Mouse (Mus musculus) limb, embryonic 12.5 days (tissue): ENCODE measurements around the gene Plcb4. TPM values are rescaled to one million over a fixed set of nuclear protein-coding genes. Genes with fewer than 3 reads are reported as not detected.
"Not testable (repeated sequence)": the region's sequence is repeated elsewhere in the genome, so short reads cannot be mapped to it uniquely, and the experiment has no call there.

Experiments used
- ATAC-seq: fragments of 200-750 bp; cut with Nextera tagmentation; 2 replicates; pipeline ENCODE4 v1.8.0; 2017; ENCODE audit warnings: low read depth, moderate TSS enrichment; ENCODE audit not compliant: insufficient number of reproducible peaks, insufficient read depth, low FRiP score, low TSS enrichment
- H3K27ac ChIP-seq: fragments of 300-500 bp; sonication (generic); 2 replicates; pipeline ENCODE4 v1.5.1; 2016; ENCODE audit warnings: mild to moderate bottlenecking, moderate library complexity
- H3K27me3 ChIP-seq: fragments of 300-500 bp; sonication (generic); 2 replicates; pipeline ENCODE4 v1.6.1; 2016; ENCODE audit warnings: mild to moderate bottlenecking, moderate library complexity
- H3K36me3 ChIP-seq: fragments of 300-500 bp; sonication (generic); 2 replicates; pipeline ENCODE4 v1.6.1; 2016; ENCODE audit warnings: mild to moderate bottlenecking, moderate library complexity
- H3K4me1 ChIP-seq: fragments of 300-500 bp; sonication (generic); replicated peaks from 2 replicates; pipeline ENCODE4 v1.6.1; 2016
- H3K4me2 ChIP-seq: fragments of 300-500 bp; sonication (generic); 2 replicates; pipeline ENCODE4 v1.6.1; 2016; ENCODE audit warnings: mild to moderate bottlenecking, moderate library complexity
- H3K4me3 ChIP-seq: fragments of 300-500 bp; sonication (generic); replicated peaks from 2 replicates; pipeline ENCODE4 v1.5.1; 2016; ENCODE audit warnings: mild to moderate bottlenecking
- H3K9ac ChIP-seq: fragments of 300-500 bp; sonication (generic); replicated peaks from 2 replicates; pipeline ENCODE4 v1.6.1; 2016; ENCODE audit warnings: mild to moderate bottlenecking, moderate library complexity
- H3K9me3 ChIP-seq: fragments of 300-500 bp; sonication (generic); 2 replicates; pipeline ENCODE4 v1.6.1; 2016; ENCODE audit warnings: mild to moderate bottlenecking, moderate library complexity
- WGBS: fragments of 180-500 bp; shearing (Covaris S2); methylation state at CpG from one replicate; pipeline ENCODE4 v1.1.7; 2016; 5-methylcytosine and 5-hydroxymethylcytosine counted together
- polyA plus RNA-seq: library from polyadenylated mRNA; unstranded; fragments of >200 nt; fragmentation: Nextera tagmentation; extraction: Ambion mirVana; gene quantifications from 2 replicates; pipeline ENCODE4 v1.2.1, GENCODE M21; 2016

Plcb4 gene
- polyA plus RNA-seq, 1 experiment from 2014 or later = 19.7 TPM

DNA sequence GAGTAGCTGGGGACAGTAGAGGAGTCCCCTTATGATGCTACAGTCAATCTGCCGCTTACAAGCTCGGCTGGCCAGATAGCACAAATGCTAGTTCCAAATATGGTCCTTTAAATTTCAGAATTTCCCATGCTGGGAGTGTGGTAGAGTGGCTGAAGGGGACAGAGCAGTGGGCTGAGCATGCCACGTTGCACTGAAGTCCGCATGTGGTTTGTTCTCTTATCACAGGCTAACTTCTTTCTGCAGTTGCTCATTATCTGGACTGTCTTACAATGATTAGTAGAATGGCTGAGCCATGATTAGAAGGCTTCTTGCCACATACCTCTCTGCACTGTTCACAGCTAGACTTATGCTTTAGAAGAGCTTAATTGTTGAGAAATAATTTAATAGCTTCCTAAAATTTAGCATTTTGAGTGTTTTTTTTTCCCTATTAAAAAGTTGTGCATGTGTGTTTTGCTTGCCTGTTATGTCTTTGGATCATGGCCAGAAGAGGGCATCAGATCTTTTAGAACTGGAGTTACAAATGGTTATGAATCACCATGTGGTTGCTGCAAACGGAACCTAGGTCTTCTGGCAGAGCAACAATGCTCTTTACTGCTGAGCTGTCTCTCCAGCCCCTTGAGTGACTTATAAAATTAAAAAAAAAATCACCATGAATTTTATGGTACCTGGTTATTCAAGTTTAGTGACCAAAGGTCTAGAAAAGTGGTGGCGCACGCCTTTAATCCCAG, 42.0 kb downstream of the Plcb4 start:
- Histone ChIP-seq H3K27me3 (no peaks in the 10 kb centered on the region), H3K9ac (no peak overlapping the region), H3K27ac (no peak overlapping the region), H3K4me2 (no peak overlapping the region), H3K36me3 (no peaks in the 10 kb centered on the region), H3K4me1 (no peaks in the 10 kb centered on the region), H3K4me3 (no peak overlapping the region), H3K9me3 (no peaks in the 10 kb centered on the region)
- WGBS = 87% methylated on average over 7 of the region's 7 CpGs
- no peak for ATAC-seq

GRCm38 (mm10) chr2:135704673-135705072, 45.9 kb downstream of the Plcb4 start:
- H3K36me3 ChIP-seq = no peaks in the 10 kb centered on the region
- no peak for ATAC-seq
- H3K4me1 ChIP-seq = peaks cover 5% of the 10 kb centered on the region; the same call in 1 of the 2 replicates
- 87% methylated on average over 5 of the region's 5 CpGs for WGBS
- no peak overlapping the region for H3K4me3 ChIP-seq
- H3K27me3 ChIP-seq = no peaks in the 10 kb centered on the region
- no peak overlapping the region for H3K4me2 ChIP-seq
- no peak overlapping the region for H3K9ac ChIP-seq
- no peak overlapping the region for H3K27ac ChIP-seq
- H3K9me3 ChIP-seq = no peaks in the 10 kb centered on the region

DNA sequence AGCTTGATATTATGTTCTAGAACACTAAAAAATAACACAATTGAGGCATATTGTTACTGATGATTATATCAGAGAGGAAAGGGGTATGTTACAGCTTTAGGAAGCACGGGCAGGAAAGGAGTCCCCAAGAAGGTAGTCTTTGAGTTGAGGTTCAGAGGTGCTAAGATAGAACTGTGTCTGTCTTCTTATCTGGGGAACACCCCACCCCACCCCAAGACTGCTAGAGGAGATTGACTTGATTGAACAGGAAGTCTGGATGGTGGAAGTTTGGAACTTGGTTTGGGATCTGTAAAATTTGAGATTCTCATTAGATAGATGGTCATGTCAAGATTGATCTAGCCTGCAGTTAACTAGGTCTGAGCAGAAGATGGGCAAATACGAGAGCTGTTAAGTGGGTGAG, 48.5 kb downstream of the Plcb4 start:
- 84% methylated on average over 2 of the region's 2 CpGs for WGBS
- no peak for ATAC-seq
- Histone ChIP-seq H3K4me3 (no peak overlapping the region), H3K9ac (no peak overlapping the region), H3K27ac (no peak overlapping the region), H3K4me1 (peaks cover 17% of the 10 kb centered on the region), H3K36me3 (no peaks in the 10 kb centered on the region), H3K4me2 (no peak overlapping the region), H3K9me3 (no peaks in the 10 kb centered on the region), H3K27me3 (no peaks in the 10 kb centered on the region)

DNA sequence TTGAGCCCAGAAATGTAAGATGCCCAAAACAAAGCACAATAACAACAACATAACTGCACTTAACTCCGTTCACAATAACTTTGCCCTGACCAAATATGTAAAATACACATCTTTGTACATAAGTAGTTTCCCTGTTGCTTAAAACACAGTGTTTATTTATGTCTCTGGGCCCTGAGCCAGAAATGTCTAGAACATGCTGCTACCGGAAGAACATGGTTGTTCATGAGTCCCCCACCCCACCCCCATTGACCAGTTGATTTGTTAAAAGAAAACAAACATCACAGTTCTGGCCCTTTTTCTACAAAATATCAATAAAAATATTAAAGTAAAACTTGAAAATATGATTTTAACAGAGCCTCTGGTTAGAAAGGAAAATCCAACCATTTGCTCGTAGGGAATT, 49.6 kb downstream of the Plcb4 start:
- Histone ChIP-seq H3K9me3 (no peaks in the 10 kb centered on the region), H3K4me2 (no peak overlapping the region), H3K4me3 (no peak overlapping the region), H3K27me3 (no peaks in the 10 kb centered on the region), H3K27ac (no peak overlapping the region), H3K36me3 (no peaks in the 10 kb centered on the region), H3K4me1 (peaks cover 26% of the 10 kb centered on the region), H3K9ac (no peak overlapping the region)
- no peak for ATAC-seq
- WGBS = 69% methylated on average over 3 of the region's 3 CpGs

DNA sequence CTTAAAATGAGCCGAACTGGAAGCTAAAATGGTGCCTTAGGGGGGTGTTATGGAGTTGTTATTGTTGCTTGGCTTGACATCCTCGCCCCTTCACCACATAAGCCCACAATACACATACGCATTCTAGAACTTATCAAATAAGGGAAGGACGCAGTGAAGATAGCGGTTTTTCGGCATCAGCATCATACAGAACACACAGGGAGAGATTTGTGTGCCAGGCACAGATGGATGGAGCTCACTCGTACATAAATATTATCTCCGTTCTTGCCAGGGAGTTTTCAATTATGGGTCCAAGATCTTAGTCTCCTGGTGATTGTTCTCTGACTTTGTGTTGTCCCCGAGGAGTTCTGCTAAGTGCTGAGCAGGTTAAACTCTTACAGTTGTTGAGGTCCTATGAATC, 50.0 kb downstream of the Plcb4 start:
- H3K9me3 ChIP-seq = no peaks in the 10 kb centered on the region
- ATAC-seq = no peak
- 88% methylated on average over 9 of the region's 9 CpGs for WGBS
- no peak overlapping the region for H3K27ac ChIP-seq
- no peaks in the 10 kb centered on the region for H3K36me3 ChIP-seq
- no peak overlapping the region for H3K9ac ChIP-seq
- no peak overlapping the region for H3K4me3 ChIP-seq
- peaks cover 26% of the 10 kb centered on the region for H3K4me1 ChIP-seq
- no peaks in the 10 kb centered on the region for H3K27me3 ChIP-seq
- H3K4me2 ChIP-seq = no peak overlapping the region

DNA sequence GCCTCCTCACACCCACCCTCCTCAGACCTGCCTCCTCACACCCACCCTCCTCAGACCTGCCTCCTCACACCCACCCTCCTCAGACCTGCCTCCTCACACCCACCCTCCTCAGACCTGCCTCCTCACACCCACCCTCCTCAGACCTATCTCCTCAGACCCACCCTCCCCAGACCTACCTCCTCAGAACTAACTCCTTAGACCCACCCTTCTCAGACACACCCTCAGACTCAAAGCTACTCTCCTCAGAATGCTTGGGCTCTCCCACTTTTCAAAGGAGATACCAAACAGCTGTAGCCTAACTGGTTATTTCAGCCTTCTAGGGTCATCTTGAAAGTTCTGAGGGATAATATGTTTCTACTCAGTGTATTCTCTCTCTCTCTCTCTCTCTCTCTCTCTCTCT, 50.9 kb downstream of the Plcb4 start:
- not testable (repeated sequence) for H3K4me2 ChIP-seq, ATAC-seq, H3K36me3 ChIP-seq, H3K9ac ChIP-seq, H3K27me3 ChIP-seq, H3K4me3 ChIP-seq, H3K9me3 ChIP-seq, H3K27ac ChIP-seq
- H3K4me1 ChIP-seq = peaks cover 26% of the 10 kb centered on the region

GRCm38 (mm10) chr2:135711049-135711924, 52.5 kb downstream of the Plcb4 start:
- Histone ChIP-seq H3K4me2 (peak overlapping the region; percentile 47), H3K4me1 (peaks cover 29% of the 10 kb centered on the region), H3K27ac (peak overlapping the region; percentile 62), H3K9ac (no peak overlapping the region), H3K27me3 (no peaks in the 10 kb centered on the region), H3K9me3 (no peaks in the 10 kb centered on the region), H3K36me3 (no peaks in the 10 kb centered on the region), H3K4me3 (no peak overlapping the region; the same call in 1 of the 2 replicates)
- 0 out of 2 replicates have a peak, but pooled peaks have one; percentile 22 for ATAC-seq
- WGBS = 43% methylated on average over 8 of the region's 8 CpGs

DNA sequence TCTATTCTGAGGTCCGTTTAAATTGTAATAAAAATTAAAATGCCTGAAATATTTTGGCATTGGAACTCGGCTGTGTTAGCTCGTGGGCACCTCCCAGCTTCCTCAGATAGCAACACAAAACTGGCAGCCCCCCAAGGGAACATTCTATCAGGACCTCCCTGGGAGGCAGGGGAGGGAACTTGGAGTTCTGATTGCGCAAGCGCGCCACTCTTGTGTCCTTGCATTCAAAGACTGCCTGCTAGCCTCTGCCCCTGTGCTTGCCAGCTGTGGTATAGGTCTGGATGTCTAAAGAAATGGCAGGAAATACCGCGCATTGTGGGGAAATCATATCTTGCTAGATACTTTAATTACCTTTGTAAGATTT, 53.1 kb downstream of the Plcb4 start:
- Histone ChIP-seq H3K27me3 (no peaks in the 10 kb centered on the region), H3K27ac (peak overlapping the region; percentile 62; the same call in 1 of the 2 replicates), H3K4me1 (peaks cover 34% of the 10 kb centered on the region), H3K4me2 (peak overlapping the region; percentile 47), H3K4me3 (no peak overlapping the region; the same call in 1 of the 2 replicates), H3K9me3 (no peaks in the 10 kb centered on the region), H3K9ac (no peak overlapping the region), H3K36me3 (no peaks in the 10 kb centered on the region)
- 18% methylated on average over 8 of the region's 8 CpGs for WGBS
- ATAC-seq = peak; percentile 67

DNA sequence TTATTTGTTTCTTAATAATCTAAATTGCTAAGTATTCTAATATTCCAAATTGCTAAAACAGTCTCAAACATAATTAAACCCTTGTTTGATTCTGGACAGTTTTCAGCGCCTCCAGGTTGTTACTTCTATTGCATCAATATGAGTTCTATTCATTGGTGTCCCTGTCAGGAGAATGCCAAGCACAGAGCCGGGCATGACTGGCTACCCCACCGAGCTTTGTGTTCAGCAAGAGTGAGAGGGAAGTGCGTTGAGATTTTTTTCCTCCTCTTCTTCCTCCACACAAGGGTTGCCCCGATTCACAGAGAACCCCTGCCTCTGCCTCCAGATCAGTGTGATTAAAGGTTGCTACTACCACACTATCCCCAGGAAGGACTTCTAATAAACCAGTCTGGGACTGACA, 53.5 kb downstream of the Plcb4 start:
- H3K4me3 ChIP-seq = no peak overlapping the region
- no peak overlapping the region for H3K27ac ChIP-seq
- H3K36me3 ChIP-seq = no peaks in the 10 kb centered on the region
- H3K4me2 ChIP-seq = no peak overlapping the region
- WGBS = 35% methylated on average over 5 of the region's 5 CpGs
- H3K27me3 ChIP-seq = no peaks in the 10 kb centered on the region
- no peak for ATAC-seq
- no peak overlapping the region for H3K9ac ChIP-seq
- no peaks in the 10 kb centered on the region for H3K9me3 ChIP-seq
- H3K4me1 ChIP-seq = peaks cover 38% of the 10 kb centered on the region

DNA sequence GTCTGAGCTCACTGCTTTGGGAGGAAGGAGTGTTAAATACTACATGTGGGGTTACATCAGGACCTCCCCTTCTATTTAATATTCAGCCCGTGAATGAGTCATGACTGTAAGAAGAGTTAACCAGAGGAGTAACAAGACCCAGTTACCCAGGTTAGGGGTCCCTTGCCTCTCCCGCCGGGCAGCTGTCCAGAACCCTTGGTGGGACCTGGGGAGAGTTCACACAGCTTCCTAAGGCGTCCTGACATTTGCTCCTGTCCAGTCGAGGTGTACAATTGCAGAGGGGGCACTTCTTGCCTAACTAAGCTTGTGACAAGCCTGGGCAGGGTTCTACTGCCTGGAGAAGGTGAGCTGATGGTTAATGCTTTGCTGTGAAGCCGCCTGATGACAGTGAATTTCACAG, 54.1 kb downstream of the Plcb4 start:
- no peak overlapping the region for H3K4me3 ChIP-seq
- no peaks in the 10 kb centered on the region for H3K9me3 ChIP-seq
- ATAC-seq = no peak
- H3K9ac ChIP-seq = no peak overlapping the region
- H3K36me3 ChIP-seq = no peaks in the 10 kb centered on the region
- peaks cover 44% of the 10 kb centered on the region for H3K4me1 ChIP-seq
- WGBS = 42% methylated on average over 6 of the region's 6 CpGs
- H3K4me2 ChIP-seq = no peak overlapping the region
- H3K27ac ChIP-seq = no peak overlapping the region
- no peaks in the 10 kb centered on the region for H3K27me3 ChIP-seq

DNA sequence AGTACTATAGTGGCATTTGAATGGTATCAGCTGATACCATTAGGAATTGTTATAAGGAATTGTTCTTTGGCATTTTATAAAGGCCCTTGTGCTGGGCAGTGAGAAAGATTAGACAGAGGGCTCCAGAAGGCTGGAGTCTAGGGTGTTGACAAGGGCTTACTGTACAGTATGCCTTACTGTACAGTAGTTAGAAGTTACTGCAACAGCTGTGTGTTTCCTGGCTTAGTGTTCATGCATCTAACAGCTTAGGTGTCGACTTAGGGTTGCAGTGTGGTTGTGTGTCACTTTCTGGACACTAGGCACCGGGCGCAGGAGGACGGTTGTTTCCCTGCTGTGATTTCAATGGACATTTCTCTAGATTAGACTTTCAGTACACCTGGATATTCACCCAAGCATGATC, 57.4 kb downstream of the Plcb4 start:
- ATAC-seq = no peak
- WGBS = 74% methylated on average over 4 of the region's 4 CpGs
- Histone ChIP-seq H3K4me1 (peaks cover 38% of the 10 kb centered on the region), H3K36me3 (no peaks in the 10 kb centered on the region), H3K9ac (no peak overlapping the region), H3K4me2 (no peak overlapping the region), H3K4me3 (no peak overlapping the region), H3K27ac (no peak overlapping the region), H3K9me3 (no peaks in the 10 kb centered on the region), H3K27me3 (no peaks in the 10 kb centered on the region)
